Mouse (Mus musculus) midbrain, embryonic 11.5 days (tissue): ENCODE measurements at regions not wholly inside any gene's neighbourhood (a gene's known extent, or its start where the extent isn't known, plus 50 kb on each side); places are given as distances from the start of the nearest gene placed in this dataset.

Source experiments
- ATAC-seq: fragments of 200-750 bp; cut with Nextera tagmentation; 2 replicates; pipeline ENCODE4 v1.8.0; 2017; ENCODE audit warnings: moderate TSS enrichment, moderate library complexity; ENCODE audit not compliant: low FRiP score
- DNase-seq: peaks from one replicate; pipeline ENCODE4 v3.0.0; 2015; ENCODE audit warnings: low spot score; ENCODE audit errors: missing footprints
- H3K27ac ChIP-seq: fragments of 300-500 bp; sonication (generic); 2 replicates; pipeline ENCODE4 v1.5.1; 2014; ENCODE audit warnings: low read depth, low read length
- H3K27me3 ChIP-seq: fragments of 300-500 bp; sonication (generic); 2 replicates; pipeline ENCODE4 v1.6.1; 2014; ENCODE audit warnings: mild to moderate bottlenecking, low read length, moderate library complexity, mixed read lengths; ENCODE audit not compliant: control insufficient read depth, insufficient read depth
- H3K36me3 ChIP-seq: fragments of 300-500 bp; sonication (generic); 2 replicates; pipeline ENCODE4 v1.6.1; 2014; ENCODE audit warnings: mild to moderate bottlenecking, low read length, moderate library complexity, mixed read lengths; ENCODE audit not compliant: control insufficient read depth, insufficient read depth
- H3K4me1 ChIP-seq: fragments of 300-500 bp; sonication (generic); 2 replicates; pipeline ENCODE4 v1.6.1; 2014; ENCODE audit warnings: low read length; ENCODE audit not compliant: control insufficient read depth, insufficient read depth
- H3K4me2 ChIP-seq: fragments of 300-500 bp; sonication (generic); 2 replicates; pipeline ENCODE4 v1.6.1; 2014; ENCODE audit warnings: mild to moderate bottlenecking, moderate library complexity
- H3K4me3 ChIP-seq: fragments of 300-500 bp; sonication (generic); 2 replicates; pipeline ENCODE4 v1.5.1; 2014; ENCODE audit warnings: low read depth, low read length
- H3K9ac ChIP-seq: fragments of 300-500 bp; sonication (generic); 2 replicates; pipeline ENCODE4 v1.6.1; 2014; ENCODE audit warnings: low read length
- H3K9me3 ChIP-seq: fragments of 300-500 bp; sonication (generic); 2 replicates; pipeline ENCODE4 v1.6.1; 2016; ENCODE audit warnings: low read length; ENCODE audit not compliant: control insufficient read depth
- WGBS: fragments of 180-500 bp; shearing (Covaris S2); extraction: QIAGEN DNeasy Blood & Tissue Kit; methylation state at CpG from one replicate; pipeline ENCODE4 v1.1.7; 2014; 5-methylcytosine and 5-hydroxymethylcytosine counted together

DNA sequence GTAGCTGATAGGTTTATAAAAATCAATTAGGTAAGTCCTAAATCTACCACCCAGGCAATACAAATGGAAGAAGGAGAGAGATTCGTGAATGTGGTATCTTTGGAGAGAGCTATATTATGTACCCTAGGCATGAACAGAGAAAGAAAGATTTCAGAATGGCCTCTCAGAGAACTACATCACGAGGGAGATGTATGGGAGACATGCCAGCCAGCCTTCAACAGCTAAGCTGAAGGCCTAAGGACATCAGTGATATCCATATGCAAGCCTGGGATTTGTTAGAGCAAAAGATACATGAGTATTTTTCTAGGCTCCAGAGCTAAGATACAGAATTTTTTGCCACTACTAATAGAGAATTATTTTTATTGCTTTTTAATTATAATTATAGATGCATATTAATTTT is 2445.7 kb upstream of the 5930422O12Rik start:
- Histone ChIP-seq H3K36me3 (no peaks in the 10 kb centered on the region), H3K9ac (no peak overlapping the region), H3K27ac (no peak overlapping the region), H3K4me3 (no peak overlapping the region), H3K4me1 (no peaks in the 10 kb centered on the region), H3K9me3 (no peaks in the 10 kb centered on the region), H3K4me2 (no peak overlapping the region), H3K27me3 (no peaks in the 10 kb centered on the region)
- ATAC-seq (no peak), DNase-seq (peak; percentile 45)
- 76% methylated on average over 2 of the region's 2 CpGs for WGBS

- Histone ChIP-seq H3K36me3 (no peaks in the 10 kb centered on the region), H3K4me2 (no peak overlapping the region), H3K4me1 (no peaks in the 10 kb centered on the region), H3K27ac (no peak overlapping the region), H3K9ac (no peak overlapping the region), H3K4me3 (no peak overlapping the region), H3K9me3 (no peaks in the 10 kb centered on the region), H3K27me3 (no peaks in the 10 kb centered on the region)
- peak; percentile 57 for DNase-seq
- WGBS, result 81% methylated on average over 5 of the region's 5 CpGs
- no peak for ATAC-seq
These were observed 2440.5 kb upstream of the 5930422O12Rik start for GRCm38 (mm10) chr8:30988051-30988450.

GRCm38 (mm10) chr8:30998657-30999056 is 2429.9 kb upstream of the 5930422O12Rik start:
- 85% methylated on average over 9 of the region's 9 CpGs for WGBS
- H3K9ac ChIP-seq, result no peak overlapping the region
- no peaks in the 10 kb centered on the region for H3K36me3 ChIP-seq
- ATAC-seq (no peak), DNase-seq (no peak)
- H3K4me1 ChIP-seq, result no peaks in the 10 kb centered on the region
- H3K4me2 ChIP-seq, result no peak overlapping the region
- no peaks in the 10 kb centered on the region for H3K27me3 ChIP-seq
- no peaks in the 10 kb centered on the region for H3K9me3 ChIP-seq
- H3K4me3 ChIP-seq, result no peak overlapping the region
- H3K27ac ChIP-seq, result no peak overlapping the region

DNA sequence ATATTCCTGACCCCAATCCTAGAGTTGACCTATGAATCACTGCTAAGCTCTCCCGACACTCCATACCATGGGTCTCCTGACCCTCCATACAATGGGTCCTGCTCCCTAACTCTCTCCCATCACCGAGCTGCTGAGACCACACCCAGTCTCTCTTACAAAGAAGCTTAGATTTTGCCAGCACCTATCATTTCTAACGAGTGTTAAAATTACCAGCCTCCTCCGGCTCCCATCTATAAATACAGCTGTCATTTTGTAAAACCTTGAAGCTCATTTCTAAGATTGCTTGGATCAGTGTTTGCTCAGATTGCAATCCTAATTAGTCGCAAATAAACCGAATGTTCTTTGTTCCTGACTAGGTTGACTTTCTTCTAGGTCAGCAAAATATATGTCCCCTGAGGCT is 2428.4 kb upstream of the 5930422O12Rik start:
- H3K9me3 ChIP-seq, result no peaks in the 10 kb centered on the region
- H3K36me3 ChIP-seq, result no peaks in the 10 kb centered on the region
- DNase-seq, result no peak
- no peak overlapping the region for H3K4me3 ChIP-seq
- no peaks in the 10 kb centered on the region for H3K27me3 ChIP-seq
- 89% methylated on average over 6 of the region's 6 CpGs for WGBS
- no peak overlapping the region for H3K4me2 ChIP-seq
- H3K9ac ChIP-seq, result no peak overlapping the region
- ATAC-seq, result no peak
- no peaks in the 10 kb centered on the region for H3K4me1 ChIP-seq
- no peak overlapping the region for H3K27ac ChIP-seq

- no peak overlapping the region for H3K4me3 ChIP-seq
- H3K36me3 ChIP-seq, result no peaks in the 10 kb centered on the region
- H3K27ac ChIP-seq, result no peak overlapping the region
- no peaks in the 10 kb centered on the region for H3K9me3 ChIP-seq
- H3K4me2 ChIP-seq, result no peak overlapping the region
- H3K9ac ChIP-seq, result no peak overlapping the region
- DNase-seq, result no peak
- no peaks in the 10 kb centered on the region for H3K4me1 ChIP-seq
- ATAC-seq, result no peak; the same call in 1 of the 2 replicates
- WGBS, result 27% methylated on average over 5 of the region's 5 CpGs
- H3K27me3 ChIP-seq, result no peaks in the 10 kb centered on the region
These were observed 2426.4 kb upstream of the 5930422O12Rik start for GRCm38 (mm10) chr8:31001980-31002730.

- WGBS, result 62% methylated on average over 8 of the region's 8 CpGs
- ATAC-seq, result no peak
- no peaks in the 10 kb centered on the region for H3K27me3 ChIP-seq
- no peak overlapping the region for H3K4me2 ChIP-seq
- no peak overlapping the region for H3K9ac ChIP-seq
- no peaks in the 10 kb centered on the region for H3K4me1 ChIP-seq
- H3K36me3 ChIP-seq, result no peaks in the 10 kb centered on the region
- no peak overlapping the region for H3K27ac ChIP-seq
- DNase-seq, result no peak
- H3K9me3 ChIP-seq, result no peaks in the 10 kb centered on the region
- no peak overlapping the region for H3K4me3 ChIP-seq
These were observed 2420.2 kb upstream of the 5930422O12Rik start for GRCm38 (mm10) chr8:31008309-31008708.

DNA sequence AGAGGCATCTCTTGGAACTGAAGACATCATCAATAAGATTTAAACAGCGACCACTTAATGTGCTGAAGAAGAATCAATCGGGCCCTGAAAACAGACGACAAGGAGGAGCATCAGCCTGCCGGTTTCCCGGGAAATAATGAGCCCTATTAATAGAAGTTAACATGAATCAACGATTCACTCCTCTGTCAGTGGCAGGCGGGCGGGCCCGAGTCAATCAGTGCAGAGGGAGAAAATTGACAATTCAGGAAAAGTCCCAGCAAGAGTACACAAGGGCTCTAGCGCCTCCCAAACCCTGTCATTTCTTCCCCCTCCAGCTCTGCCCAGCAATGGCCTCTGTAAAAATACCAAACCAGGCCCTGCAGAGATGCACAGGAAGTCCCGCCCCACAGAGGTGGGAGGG is 2416.4 kb upstream of the 5930422O12Rik start:
- H3K9me3 ChIP-seq, result no peaks in the 10 kb centered on the region
- WGBS, result 83% methylated on average over 11 of the region's 11 CpGs
- H3K27me3 ChIP-seq, result no peaks in the 10 kb centered on the region
- no peaks in the 10 kb centered on the region for H3K4me1 ChIP-seq
- no peak for DNase-seq
- no peak for ATAC-seq
- H3K4me3 ChIP-seq, result no peak overlapping the region
- no peak overlapping the region for H3K4me2 ChIP-seq
- no peak overlapping the region for H3K27ac ChIP-seq
- H3K9ac ChIP-seq, result no peak overlapping the region
- no peaks in the 10 kb centered on the region for H3K36me3 ChIP-seq

DNA sequence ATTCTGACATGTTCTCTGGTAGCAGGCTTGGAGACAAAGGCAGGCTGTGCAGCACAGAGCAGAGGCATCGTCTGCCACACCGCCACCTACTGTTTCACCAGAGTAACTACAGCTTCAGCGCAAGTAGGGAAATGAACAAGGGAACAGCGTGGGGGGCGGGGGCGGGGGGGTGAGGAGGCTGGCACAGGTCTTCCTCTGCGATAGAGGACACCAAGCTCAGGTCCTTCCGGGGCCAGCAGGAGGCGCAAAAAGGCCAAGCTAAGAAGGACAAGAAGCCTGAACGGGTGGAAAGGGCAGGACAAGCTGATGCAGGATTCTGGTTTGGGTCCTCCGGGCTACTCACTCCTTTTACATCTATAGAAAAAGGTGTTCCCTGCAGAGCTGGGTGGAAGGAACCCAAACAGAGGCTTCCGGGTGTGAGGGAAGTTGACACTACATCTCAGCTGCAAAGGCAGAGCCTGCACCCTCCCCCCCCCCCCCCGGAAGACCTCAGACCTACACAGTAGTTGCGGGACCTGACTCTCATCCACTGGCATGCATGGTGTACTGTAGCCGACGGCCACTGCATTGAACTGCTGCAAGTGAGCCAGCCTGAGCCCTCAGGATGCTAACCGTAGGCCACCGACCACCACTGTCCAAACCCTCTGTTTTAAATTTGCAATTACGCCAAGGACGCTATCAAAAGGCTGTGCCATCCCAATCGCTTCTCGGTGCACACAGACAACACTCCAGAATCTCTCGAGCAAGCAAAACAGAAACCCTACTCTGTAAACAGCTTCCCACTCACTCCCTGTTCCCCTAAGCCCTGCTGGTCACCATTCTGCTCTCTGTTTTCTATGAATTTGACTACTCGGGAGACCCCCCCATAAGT is 2396.6 kb upstream of the 5930422O12Rik start:
- Histone ChIP-seq H3K9me3 (no peaks in the 10 kb centered on the region), H3K4me2 (peak overlapping the region; percentile 44), H3K27ac (0 out of 2 replicates have a peak overlapping the region, but pooled peaks have one; percentile 11), H3K27me3 (no peaks in the 10 kb centered on the region), H3K4me1 (peaks cover 7% of the 10 kb centered on the region; the same call in 1 of the 2 replicates), H3K9ac (peak overlapping the region; percentile 53), H3K4me3 (peak overlapping the region; percentile 19), H3K36me3 (no peaks in the 10 kb centered on the region)
- WGBS, result 4% methylated on average over 23 of the region's 24 CpGs
- peak; percentile 92 for ATAC-seq
- DNase-seq, result peak; percentile 97

DNA sequence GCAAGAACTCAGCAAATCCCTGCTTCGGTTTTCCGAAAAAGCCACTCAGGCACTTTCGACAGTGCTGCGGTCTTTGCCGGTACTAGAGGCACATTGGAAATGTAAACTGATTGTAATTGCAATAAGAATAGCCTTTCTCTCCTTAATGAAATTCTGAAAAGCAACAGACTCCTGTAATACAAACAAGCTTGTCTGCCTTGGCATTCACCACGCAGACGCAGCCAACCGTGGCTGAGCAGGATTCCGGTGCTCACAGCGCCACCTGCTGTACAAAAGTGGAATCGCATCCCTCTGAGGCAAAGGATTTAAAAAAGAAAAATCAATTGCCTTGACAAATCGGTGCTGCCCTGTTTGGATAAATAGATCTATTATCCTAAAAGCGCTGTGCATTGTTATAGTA is 2395.2 kb upstream of the 5930422O12Rik start:
- no peaks in the 10 kb centered on the region for H3K9me3 ChIP-seq
- no peak overlapping the region for H3K27ac ChIP-seq
- ATAC-seq, result peak; percentile 41; the same call in 1 of the 2 replicates
- peak overlapping the region; percentile 52; the same call in 1 of the 2 replicates for H3K9ac ChIP-seq
- peak overlapping the region; percentile 23; the same call in 1 of the 2 replicates for H3K4me3 ChIP-seq
- peaks cover 16% of the 10 kb centered on the region for H3K4me1 ChIP-seq
- H3K27me3 ChIP-seq, result no peaks in the 10 kb centered on the region
- peak; percentile 100 for DNase-seq
- WGBS, result 5% methylated on average over 13 of the region's 13 CpGs
- H3K36me3 ChIP-seq, result no peaks in the 10 kb centered on the region
- H3K4me2 ChIP-seq, result peak overlapping the region; percentile 50
